Mouse (Mus musculus): ENCODE measurements around the gene Apmap.

DNA sequence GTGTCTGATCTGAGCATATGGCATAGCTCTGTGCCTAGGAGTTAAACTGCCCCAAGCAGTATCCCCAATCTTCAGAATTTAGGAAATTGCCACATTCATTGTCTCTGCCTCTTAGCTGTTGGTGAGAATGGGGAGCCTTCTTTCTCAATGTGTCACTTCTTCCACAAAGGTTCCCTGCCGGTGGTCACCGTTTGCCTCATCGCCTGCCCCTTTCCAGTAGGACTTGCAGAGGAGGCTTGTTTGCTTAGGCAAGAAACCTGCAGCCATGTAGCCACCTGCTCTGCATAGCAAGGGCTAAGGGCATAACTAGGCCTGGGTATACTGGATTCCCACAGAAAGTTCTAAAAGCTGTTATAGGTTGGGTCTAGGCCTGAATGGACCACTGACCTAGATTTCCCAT lies 35.9 kb downstream of the Apmap start:
- no peak for TF ChIP-seq CTCF (IDR thresholded peaks at IDR 0.05; ENCODE audit: borderline replicate concordance, insufficient read depth, low read depth, low read length)
- no peak for TF ChIP-seq POLR2A (IDR thresholded peaks at IDR 0.05; ENCODE audit: borderline replicate concordance, insufficient read depth, low read length)

Measured in cerebellum, adult 2 months (tissue).